Mouse (Mus musculus) intestine, embryonic 14.5 days (tissue): ENCODE data around the gene Olfr313. TPM values are rescaled to one million over a fixed set of nuclear protein-coding genes. Genes with fewer than 3 reads are reported as not detected.
"Not testable (repeated sequence)": the region's sequence is repeated elsewhere in the genome, so short reads cannot be mapped to it uniquely, and the experiment has no call there.

Experiments
- ATAC-seq: fragments of 200-750 bp; cut with Nextera tagmentation; replicated peaks from 2 replicates; pipeline ENCODE4 v1.8.0; 2017; ENCODE audit warnings: low read depth, moderate number of reproducible peaks, moderate TSS enrichment, moderate library complexity; ENCODE audit not compliant: low FRiP score, low TSS enrichment
- DNase-seq: peaks from one replicate; pipeline ENCODE4 v3.0.0-alpha.2; 2018; ENCODE audit warnings: low spot score
- H3K27ac ChIP-seq: fragments of 300-500 bp; sonication (generic); 2 replicates; pipeline ENCODE4 v1.5.1; 2014; ENCODE audit warnings: low read depth, mild to moderate bottlenecking, control low read depth
- H3K27me3 ChIP-seq: fragments of 300-500 bp; sonication (generic); replicated peaks from 2 replicates; pipeline ENCODE4 v1.6.1; 2014; ENCODE audit warnings: low read length, control low read depth; ENCODE audit not compliant: control insufficient read depth, insufficient read depth
- H3K36me3 ChIP-seq: fragments of 300-500 bp; sonication (generic); 2 replicates; pipeline ENCODE4 v1.6.1; 2014; ENCODE audit warnings: low read length, control low read depth; ENCODE audit not compliant: control insufficient read depth, insufficient read depth
- H3K4me1 ChIP-seq: fragments of 300-500 bp; sonication (generic); replicated peaks from 2 replicates; pipeline ENCODE4 v1.6.1; 2014; ENCODE audit warnings: low read length, control low read depth, mixed read lengths; ENCODE audit not compliant: control insufficient read depth, insufficient read depth
- H3K4me2 ChIP-seq: fragments of 300-500 bp; sonication (generic); 2 replicates; pipeline ENCODE4 v1.6.1; 2014; ENCODE audit warnings: low read length
- H3K4me3 ChIP-seq: fragments of 300-500 bp; sonication (generic); 2 replicates; pipeline ENCODE4 v1.5.1; 2014; ENCODE audit warnings: low read depth, low read length, control low read depth, mixed read lengths
- H3K9ac ChIP-seq: fragments of 300-500 bp; sonication (generic); 2 replicates; pipeline ENCODE4 v1.6.1; 2014; ENCODE audit warnings: mild to moderate bottlenecking, low read length
- H3K9me3 ChIP-seq: fragments of 300-500 bp; sonication (generic); 2 replicates; pipeline ENCODE4 v1.6.1; 2016; ENCODE audit warnings: low read length, control low read depth; ENCODE audit not compliant: control insufficient read depth
- WGBS: fragments of 180-500 bp; shearing (Covaris S2); extraction: QIAGEN DNeasy Blood & Tissue Kit; methylation state at CpG from one replicate; pipeline ENCODE4 v1.1.7; 2014; 5-methylcytosine and 5-hydroxymethylcytosine counted together
- polyA plus RNA-seq: library from polyadenylated mRNA; unstranded; fragments of >200 nt; fragmentation: Nextera tagmentation; extraction: Ambion mirVana; gene quantifications from 2 replicates; pipeline ENCODE4 v1.2.1, GENCODE M21; 2014

Olfr313 gene
- polyA plus RNA-seq = not detected in 2 replicates

DNA sequence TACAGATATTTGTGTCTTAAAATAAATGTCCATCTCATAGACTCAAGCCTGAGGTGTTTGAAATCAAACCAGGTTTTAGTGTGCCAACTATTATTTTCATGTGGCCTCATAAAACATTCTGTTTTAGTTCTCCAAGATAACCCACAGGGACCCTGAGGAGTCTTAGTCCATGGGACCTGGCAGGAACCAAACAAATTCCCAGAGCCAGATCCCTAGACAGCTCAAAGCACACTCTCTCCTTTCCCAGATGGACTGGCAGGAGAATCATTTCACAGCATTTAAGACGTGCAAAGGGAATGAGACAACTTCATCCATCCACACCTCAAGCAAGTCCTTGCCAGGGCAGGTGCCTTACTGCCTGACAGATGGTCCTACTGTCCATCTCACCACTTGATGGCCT lies at the start of gene Olfr313:
Gene Olfr313 (plus strand): TSS at position 301 of the 400 bp plus-strand sequence.
- H3K27me3 ChIP-seq, H3K4me3 ChIP-seq, H3K4me1 ChIP-seq, ATAC-seq, H3K27ac ChIP-seq, H3K4me2 ChIP-seq, DNase-seq, H3K36me3 ChIP-seq, H3K9ac ChIP-seq, H3K9me3 ChIP-seq: not testable (repeated sequence)
- 54% methylated on average over 1 of the region's 1 CpGs for WGBS

DNA sequence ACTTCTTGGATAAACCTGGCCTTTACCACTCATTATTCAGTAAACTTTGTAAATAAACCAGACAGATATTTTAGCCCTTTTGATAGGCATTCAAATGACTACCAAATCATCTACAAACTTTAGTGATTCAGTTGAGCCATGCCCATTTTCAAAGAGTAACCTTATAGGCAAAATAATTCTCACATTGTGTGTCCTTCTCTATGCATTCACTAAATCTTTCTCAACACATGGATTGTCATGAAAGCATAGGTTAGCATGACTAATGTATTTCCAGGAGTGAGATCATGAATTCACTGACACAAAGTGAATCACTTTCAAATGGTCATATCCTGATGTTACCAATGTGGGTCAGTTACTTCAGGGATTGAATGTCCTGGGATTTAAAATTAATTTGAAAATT lies 41.9 kb upstream of the Olfr313 start, which contains the start of gene Olfr315:
Gene Olfr315 (plus strand): TSS at position 301 of the 400 bp plus-strand sequence.
- Histone ChIP-seq H3K9ac (no peak within 1 kb of the TSS), H3K36me3 (no peaks in the 10 kb centered on the region), H3K9me3 (no peaks in the 10 kb centered on the region), H3K4me3 (no peak within 1 kb of the TSS), H3K4me1 (no peaks in the 10 kb centered on the region), H3K27me3 (no peaks in the 10 kb centered on the region), H3K4me2 (no peak within 1 kb of the TSS), H3K27ac (no peak within 1 kb of the TSS)
- ATAC-seq (no peak), DNase-seq (no peak)

DNA sequence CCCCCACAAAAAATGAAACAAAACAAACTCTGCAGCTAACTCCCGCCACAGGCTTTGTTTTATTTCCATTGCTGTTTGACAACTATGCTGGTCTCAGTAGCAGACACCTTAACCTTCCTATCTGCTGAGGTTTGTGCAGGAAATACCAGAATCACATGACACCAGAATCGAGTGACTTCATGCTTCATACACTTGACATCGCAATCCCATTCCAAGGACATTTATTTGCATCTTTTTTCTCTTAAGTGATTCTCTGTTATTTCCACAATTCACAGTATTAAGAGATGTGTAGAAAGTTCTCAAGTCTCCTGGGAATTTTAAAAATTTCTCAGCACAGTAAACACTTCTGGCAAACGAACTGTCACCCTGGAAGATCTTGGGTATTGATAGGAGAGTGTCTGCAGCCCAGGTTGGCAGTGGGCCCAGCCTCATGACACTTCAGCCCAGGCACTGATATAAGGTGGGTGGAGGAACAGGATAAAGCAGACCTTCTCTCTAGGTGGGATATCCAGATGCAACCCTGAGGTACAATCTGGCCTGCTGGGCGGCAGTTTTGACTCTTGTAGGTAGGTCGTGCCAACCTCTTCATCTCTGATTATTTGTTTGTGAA lies 32.2 kb upstream of the Olfr313 start, which contains the start of gene Olfr314:
Gene Olfr314 (plus strand): TSS at position 473 of the 610 bp plus-strand sequence.
- Histone ChIP-seq H3K4me2 (no peak within 1 kb of the TSS), H3K27ac (no peak within 1 kb of the TSS), H3K9ac (no peak within 1 kb of the TSS), H3K4me3 (no peak within 1 kb of the TSS), H3K9me3 (no peaks in the 10 kb centered on the region), H3K4me1 (no peaks in the 10 kb centered on the region), H3K27me3 (no peaks in the 10 kb centered on the region), H3K36me3 (no peaks in the 10 kb centered on the region)
- 70% methylated on average over 6 of the region's 6 CpGs for WGBS
- DNase-seq (peak; percentile 13), ATAC-seq (no peak)

DNA sequence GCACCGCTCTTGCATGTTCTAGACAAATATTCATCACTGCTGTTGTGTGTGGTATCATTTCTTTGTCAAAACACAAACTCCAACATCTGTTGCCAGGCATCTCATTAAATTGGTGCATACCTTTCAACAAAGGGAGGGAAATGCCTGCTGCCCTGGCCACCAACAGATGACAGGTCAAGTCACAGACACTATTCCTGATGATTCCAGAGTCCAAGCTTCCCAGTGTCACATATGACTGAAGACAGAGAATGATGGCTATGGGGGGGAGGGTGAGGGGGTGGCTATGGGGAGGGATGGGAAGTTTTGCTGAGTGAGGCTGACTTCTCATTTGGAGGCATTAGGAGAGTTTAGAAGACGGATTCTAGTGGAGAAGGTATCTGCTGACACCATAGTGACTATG lies 30.6 kb upstream of the Olfr313 start:
- no peak for ATAC-seq
- Histone ChIP-seq H3K9ac (no peak overlapping the region), H3K4me3 (no peak overlapping the region), H3K27me3 (no peaks in the 10 kb centered on the region), H3K36me3 (no peaks in the 10 kb centered on the region), H3K4me2 (no peak overlapping the region), H3K9me3 (no peaks in the 10 kb centered on the region), H3K27ac (no peak overlapping the region), H3K4me1 (no peaks in the 10 kb centered on the region)
- peak; percentile 16 for DNase-seq
- 82% methylated on average over 2 of the region's 2 CpGs for WGBS

DNA sequence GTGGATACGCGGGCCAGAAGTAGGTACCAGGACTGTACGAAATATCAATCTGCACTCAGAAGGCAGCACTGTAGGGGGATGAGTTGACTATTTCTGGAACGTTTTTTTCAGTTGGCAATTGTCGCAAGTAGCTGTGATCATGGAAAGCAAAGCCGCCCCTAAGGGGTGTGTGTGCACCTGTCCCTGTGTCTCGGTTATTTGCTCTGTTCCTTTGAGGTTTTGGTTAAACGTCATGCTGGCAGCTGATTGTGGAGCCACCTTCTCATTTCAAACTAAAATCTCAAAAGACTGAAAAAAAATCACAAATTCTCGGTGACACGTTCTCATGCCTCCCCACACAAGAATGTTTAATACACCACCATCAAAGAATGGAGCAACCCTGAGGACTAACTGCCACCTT lies 27.1 kb upstream of the Olfr313 start:
- H3K27me3 ChIP-seq = no peaks in the 10 kb centered on the region
- H3K9me3 ChIP-seq = no peaks in the 10 kb centered on the region
- H3K4me3 ChIP-seq = no peak overlapping the region
- H3K4me1 ChIP-seq = no peaks in the 10 kb centered on the region
- H3K4me2 ChIP-seq = no peak overlapping the region
- no peak overlapping the region for H3K27ac ChIP-seq
- no peaks in the 10 kb centered on the region for H3K36me3 ChIP-seq
- H3K9ac ChIP-seq = no peak overlapping the region
- WGBS = 90% methylated on average over 10 of the region's 10 CpGs
- peak; percentile 21 for DNase-seq
- ATAC-seq = no peak

DNA sequence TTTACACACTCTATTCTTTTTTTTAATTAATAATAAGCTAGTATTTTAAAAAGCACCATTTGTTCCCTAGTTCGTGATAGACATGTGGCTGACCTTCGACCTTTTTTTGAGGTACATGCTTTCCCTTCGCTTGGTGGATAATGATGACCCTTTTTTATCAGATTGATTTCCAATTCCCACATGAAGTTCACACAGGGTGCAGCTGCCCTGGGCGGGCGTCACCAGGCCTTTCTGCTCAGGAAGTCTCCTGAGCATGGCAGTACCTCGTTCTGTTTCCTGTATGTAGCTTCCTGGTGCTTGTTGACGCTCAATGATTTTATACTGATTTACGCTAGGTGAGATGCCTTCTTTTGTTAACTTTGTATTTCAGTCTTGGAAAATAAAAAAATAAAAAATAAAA lies 26.5 kb upstream of the Olfr313 start:
- ATAC-seq = no peak
- H3K9ac ChIP-seq = no peak overlapping the region
- no peaks in the 10 kb centered on the region for H3K9me3 ChIP-seq
- no peaks in the 10 kb centered on the region for H3K36me3 ChIP-seq
- H3K4me2 ChIP-seq = no peak overlapping the region
- peak; percentile 21 for DNase-seq
- 82% methylated on average over 8 of the region's 8 CpGs for WGBS
- H3K4me1 ChIP-seq = no peaks in the 10 kb centered on the region
- no peak overlapping the region for H3K4me3 ChIP-seq
- no peaks in the 10 kb centered on the region for H3K27me3 ChIP-seq
- no peak overlapping the region for H3K27ac ChIP-seq

DNA sequence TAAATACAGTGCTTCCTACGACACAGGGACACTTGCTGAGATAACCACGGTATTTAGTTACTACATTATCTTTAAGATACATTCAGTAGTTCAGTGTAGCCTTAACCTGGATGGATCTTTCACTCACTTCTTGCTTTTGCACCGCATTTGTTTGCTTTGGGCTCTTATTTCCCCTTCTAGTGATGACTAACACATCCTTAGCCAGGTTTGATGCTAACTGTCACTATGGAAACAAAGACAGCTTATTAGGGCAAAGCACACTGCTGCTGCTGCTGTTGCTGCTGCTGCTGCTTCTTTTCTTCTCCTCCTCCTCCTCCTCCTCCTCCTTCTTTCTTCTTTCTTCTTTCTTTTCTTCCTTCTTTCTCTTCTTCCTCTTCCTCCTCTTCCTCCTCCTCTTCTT lies 25.3 kb upstream of the Olfr313 start:
- Histone ChIP-seq H3K4me3 (no peak overlapping the region), H3K9me3 (no peaks in the 10 kb centered on the region), H3K4me2 (no peak overlapping the region), H3K4me1 (no peaks in the 10 kb centered on the region), H3K36me3 (no peaks in the 10 kb centered on the region), H3K27me3 (no peaks in the 10 kb centered on the region), H3K27ac (no peak overlapping the region), H3K9ac (no peak overlapping the region)
- 30% methylated on average over 3 of the region's 3 CpGs for WGBS
- no peak for DNase-seq
- ATAC-seq = no peak

DNA sequence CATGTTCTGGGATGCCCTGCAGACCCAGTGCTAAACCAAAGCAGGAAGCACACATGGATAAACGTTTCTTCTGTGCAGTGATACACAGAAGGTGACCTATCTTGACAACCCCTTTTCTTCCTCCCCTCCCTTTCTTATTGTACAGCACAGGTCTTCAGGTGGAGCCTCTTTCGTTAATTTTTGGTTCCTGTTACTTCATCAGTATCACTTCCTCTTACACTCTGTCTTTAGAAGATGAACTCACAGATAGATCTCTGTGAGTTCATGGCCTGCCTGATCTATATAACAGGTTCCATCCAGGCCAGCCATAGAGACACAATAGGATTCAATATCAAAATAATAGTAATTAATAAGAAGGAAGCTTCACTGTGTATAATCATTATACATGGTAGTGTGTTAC lies 24.7 kb upstream of the Olfr313 start:
- Histone ChIP-seq H3K36me3 (no peaks in the 10 kb centered on the region), H3K4me2 (no peak overlapping the region), H3K4me3 (no peak overlapping the region), H3K27ac (no peak overlapping the region), H3K4me1 (no peaks in the 10 kb centered on the region), H3K9me3 (no peaks in the 10 kb centered on the region), H3K9ac (no peak overlapping the region), H3K27me3 (no peaks in the 10 kb centered on the region)
- 50% methylated on average over 2 of the region's 2 CpGs for WGBS
- DNase-seq (peak; percentile 20), ATAC-seq (no peak)

DNA sequence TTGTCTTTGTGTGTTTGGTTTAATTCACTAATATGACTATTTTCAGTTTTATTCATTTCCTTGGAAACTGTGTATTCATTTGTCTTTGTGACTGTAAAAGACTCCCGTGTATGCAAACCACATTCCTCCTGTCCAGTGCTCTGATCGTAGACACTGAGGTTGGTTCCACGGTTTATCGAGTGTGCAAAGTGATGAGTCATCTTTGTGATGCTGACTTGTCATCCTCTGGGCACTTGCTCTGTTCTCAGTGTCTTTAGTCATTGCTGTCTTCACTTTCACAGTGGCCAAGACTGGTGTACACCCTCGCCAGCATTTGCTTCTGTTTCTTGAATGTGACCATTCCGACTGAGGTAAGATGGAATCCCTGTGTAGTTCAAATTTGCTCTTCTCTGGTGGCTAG lies 24.2 kb upstream of the Olfr313 start:
- H3K9ac ChIP-seq = no peak overlapping the region
- no peaks in the 10 kb centered on the region for H3K4me1 ChIP-seq
- DNase-seq (peak; percentile 43), ATAC-seq (no peak)
- H3K27me3 ChIP-seq = no peaks in the 10 kb centered on the region
- H3K4me2 ChIP-seq = no peak overlapping the region
- WGBS = 72% methylated on average over 6 of the region's 6 CpGs
- no peak overlapping the region for H3K4me3 ChIP-seq
- H3K9me3 ChIP-seq = no peaks in the 10 kb centered on the region
- no peaks in the 10 kb centered on the region for H3K36me3 ChIP-seq
- H3K27ac ChIP-seq = no peak overlapping the region
